Mouse (Mus musculus): ENCODE measurements around the gene Atp5f1.
"Not testable (repeated sequence)": the region's sequence is repeated elsewhere in the genome, so short reads cannot be mapped to it uniquely, and the experiment has no call there.

The Atp5f1 gene

DNA sequence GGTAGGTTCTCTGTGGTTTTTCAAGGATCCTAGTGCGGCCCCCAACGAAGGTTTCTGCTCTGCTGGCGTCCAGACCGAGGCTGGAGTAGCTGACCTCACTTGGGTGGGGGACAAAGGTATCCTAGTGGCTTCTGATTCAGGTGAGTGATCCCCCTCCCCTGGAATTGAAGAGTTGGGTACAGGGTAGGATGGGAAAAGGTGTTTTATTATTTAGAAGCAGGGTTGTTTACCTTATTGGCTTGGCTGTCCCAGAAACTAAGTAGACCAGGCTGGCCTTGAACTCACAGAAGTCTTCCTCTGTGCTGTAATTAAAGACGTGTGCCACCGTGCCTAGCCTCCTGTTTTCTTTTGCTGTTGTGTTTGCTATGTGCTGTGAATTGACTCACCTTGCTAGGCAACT, at the start of gene Atp5f1:
Atp5f1 (minus strand) TSS at position 101 of the 400 bp plus-strand sequence.
- no peak for DNase-seq (ENCODE audit: low read depth)

GRCm38 (mm10) chr3:106003360-106003759, 43.5 kb upstream of the Atp5f1 start:
- DNase-seq (ENCODE audit: low read depth): peak; percentile 65

GRCm38 (mm10) chr3:106001416-106002370, 41.8 kb upstream of the Atp5f1 start:
- DNase-seq (ENCODE audit: low read depth): peak; percentile 89

DNA sequence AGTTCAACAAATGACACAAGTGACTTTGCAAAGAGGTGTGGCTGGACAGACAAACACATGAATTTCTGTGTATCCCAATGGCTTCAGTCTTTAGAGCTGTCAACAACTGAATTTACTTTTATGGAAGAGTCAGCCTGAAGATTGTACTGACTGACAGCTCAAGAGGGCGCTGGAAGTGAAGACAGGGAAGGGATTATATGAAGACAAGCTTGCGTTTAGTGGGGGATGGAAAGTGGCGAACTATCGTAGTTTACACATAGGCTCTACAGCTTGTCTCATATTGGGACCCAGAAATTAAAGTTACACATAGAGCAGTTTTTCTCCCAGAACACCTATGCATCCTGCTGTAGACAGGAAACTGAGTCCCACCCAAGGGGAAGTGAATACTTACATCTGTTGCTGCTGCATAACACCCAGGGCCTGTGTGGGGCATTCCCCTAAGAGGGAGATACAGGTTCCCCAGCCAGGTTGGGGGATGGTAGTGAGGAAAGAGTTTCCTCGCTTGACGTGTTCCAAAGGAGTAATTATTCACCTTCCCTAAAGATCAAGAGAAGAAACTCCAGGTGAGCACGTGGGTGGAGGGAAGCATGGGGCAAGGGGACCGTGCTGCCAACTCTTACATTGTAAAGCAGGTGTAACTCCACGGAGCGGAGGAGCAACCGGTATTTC, 40.9 kb upstream of the Atp5f1 start:
- peak; percentile 70 for DNase-seq (ENCODE audit: low read depth)

DNA sequence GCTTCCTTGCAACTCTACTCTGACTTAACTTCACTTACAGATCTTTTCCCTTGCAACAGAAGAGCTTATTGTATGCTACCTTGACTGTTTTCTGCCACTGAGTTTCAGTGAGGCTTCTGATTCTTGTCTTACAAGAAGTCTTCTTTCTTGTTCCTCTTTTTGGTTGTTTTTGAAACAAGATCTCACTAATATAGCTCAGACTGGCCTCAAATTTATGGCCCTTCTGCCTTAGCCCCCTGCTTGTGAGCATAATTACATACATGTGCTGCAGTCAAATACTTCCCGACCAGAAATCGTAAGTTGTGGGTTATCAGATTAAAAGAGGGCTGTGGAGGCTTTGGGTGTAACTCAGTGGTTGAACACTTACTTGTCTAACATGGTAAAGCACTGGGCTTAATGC, 34.8 kb upstream of the Atp5f1 start:
- no peak for DNase-seq (ENCODE audit: low read depth)

DNA sequence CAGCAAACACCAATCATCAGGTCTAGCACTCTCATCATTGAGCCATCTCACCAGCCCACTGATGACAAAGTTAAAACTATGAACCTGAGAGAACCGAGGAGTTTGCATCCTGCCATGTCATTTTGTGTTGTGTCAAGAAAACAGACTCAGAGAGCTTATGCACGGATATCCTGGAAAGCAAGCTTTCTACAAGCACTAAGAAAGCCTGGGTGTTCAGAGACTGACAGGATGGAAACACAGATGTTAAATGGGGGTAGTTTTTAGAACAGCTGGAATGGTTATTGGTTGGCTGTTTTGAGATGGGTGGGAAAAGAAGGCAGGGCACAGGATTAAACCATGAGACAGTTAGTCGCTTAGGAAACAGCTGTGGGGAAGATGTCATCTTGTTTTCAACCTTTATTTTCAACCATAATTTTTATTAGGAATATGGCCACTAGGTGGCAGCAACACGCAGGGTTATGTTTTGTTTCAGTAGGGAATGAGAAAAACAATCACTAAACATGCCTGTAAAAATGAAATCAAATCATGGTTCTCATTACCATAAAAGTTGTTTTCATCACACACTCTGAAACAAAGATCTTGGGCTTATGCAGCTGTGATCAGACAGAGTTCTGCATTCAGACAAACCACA, 31.9 kb upstream of the Atp5f1 start:
- DNase-seq (ENCODE audit: low read depth): peak; percentile 83

- not testable (repeated sequence) for DNase-seq (ENCODE audit: low read depth)
These were observed 29.7 kb upstream of the Atp5f1 start for GRCm38 (mm10) chr3:105989611-105990010.

DNA sequence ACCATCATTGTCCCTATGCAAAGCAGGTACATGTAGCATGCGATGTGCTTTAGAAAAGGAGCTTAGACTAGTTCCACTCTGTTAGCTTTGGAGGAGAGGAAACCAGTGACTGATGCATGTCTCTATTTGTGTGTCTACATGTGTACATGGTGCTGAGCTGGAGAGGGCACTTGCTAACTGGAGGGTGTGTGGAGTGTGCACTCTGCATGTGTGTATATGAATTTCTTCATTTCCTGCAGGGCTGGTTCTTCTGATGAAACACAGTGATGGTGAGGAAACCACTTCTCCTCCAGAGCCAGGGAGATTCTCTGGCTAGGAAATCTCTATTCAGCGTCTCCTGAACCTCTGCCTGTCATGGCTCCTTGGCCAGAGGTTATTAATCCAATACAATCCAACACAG, 14.3 kb upstream of the Atp5f1 start:
- DNase-seq (ENCODE audit: low read depth): no peak

- DNase-seq (ENCODE audit: low read depth): no peak
These were observed 13.5 kb upstream of the Atp5f1 start, which contains the start of gene Ovgp1 for GRCm38 (mm10) chr3:105973411-105973810. Gene Ovgp1 (plus strand): TSS chr3:105973711.

DNA sequence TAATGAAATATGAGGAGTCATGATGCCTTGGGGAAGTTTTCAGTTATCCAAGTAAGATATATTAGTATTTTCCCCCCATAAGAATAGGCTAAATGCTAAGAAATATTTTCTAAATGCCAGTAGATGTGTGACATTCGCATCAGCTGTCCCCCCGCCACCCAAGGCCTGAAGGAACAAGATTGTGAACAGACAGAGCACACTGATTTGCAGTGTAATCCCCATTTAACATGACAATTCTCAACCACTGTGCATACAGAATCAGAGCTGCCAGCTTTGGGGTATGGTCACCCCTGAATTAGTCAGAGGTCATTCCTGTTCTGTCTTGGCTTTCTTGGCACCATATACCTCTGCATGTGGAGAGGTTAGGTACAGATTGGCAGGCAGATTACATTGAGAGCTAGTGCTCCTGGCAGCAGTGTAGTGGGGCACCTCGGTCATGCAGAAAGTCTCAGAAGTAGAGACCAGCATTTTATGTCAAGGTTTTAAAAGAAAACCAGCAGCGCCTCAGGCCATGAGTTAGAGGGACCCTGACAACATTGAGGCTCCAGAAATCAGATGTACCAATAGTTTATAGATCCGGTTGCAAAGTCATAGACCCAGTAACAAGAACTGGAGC, 12.0 kb upstream of the Atp5f1 start:
- no peak for DNase-seq (ENCODE audit: low read depth)

DNA sequence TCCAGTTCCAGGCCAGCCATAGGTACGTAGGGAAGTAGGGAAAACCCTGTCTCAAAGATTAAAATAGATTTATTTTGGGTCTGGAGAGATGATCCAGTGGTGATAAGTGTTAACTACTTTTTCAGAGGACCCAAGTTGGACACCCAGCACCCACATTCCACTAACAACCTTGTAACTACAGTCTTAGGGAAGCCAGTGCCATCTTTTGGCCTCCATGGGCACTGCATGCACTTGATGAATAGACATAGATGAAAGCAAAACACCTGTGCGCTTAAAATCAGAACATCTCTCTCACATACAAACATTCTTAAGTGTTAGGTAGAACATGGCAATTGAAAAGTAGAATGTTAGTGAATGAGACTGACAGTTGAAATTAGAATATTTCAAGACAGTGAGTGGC, 801 bp upstream of the Atp5f1 start:
- peak; percentile 49 for DNase-seq (ENCODE audit: low read depth)

- DNase-seq (ENCODE audit: low read depth): no peak
These were observed 314 bp downstream of the Atp5f1 start for GRCm38 (mm10) chr3:105959585-105959984.

DNA sequence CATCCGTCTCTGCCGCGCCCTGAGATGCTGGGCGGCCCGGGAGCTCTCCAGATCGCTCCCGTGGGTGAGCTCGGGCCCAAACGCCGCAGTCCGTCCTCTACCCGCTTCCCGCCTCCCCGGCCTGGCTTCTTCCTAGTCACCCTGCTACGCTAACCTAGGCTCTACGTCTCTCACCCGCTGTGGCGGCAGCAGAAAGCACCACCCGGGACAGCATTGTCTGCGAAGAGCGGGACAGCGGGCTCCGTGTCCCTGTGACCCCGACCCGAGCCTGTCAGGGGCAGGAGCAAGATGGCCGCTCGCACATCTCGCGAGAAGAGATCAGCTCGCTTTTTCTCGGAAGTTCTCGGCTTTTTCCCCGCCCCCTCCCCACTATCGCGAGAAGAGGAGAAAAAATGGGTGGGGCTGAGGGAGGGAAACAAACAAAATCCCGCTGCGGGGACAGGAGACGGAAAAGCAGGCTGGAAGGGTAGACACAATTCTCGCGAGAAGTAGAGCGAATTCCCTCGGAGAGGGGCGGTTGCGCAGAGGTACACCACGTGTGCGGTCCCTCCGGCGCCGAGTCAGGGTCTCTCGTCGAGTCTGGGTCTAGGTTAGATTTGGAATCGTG, 822 bp downstream of the Atp5f1 start, which contains the start of gene Wdr77:
Wdr77 (plus strand) TSS at position 396 of the 607 bp plus-strand sequence.
- peak; percentile 100 for DNase-seq (ENCODE audit: low read depth)

GRCm38 (mm10) chr3:105958204-105958603, 1.7 kb downstream of the Atp5f1 start:
- DNase-seq (ENCODE audit: low read depth): peak; percentile 42

GRCm38 (mm10) chr3:105957235-105957634, 2.7 kb downstream of the Atp5f1 start:
- peak; percentile 18 for DNase-seq (ENCODE audit: low read depth)

DNA sequence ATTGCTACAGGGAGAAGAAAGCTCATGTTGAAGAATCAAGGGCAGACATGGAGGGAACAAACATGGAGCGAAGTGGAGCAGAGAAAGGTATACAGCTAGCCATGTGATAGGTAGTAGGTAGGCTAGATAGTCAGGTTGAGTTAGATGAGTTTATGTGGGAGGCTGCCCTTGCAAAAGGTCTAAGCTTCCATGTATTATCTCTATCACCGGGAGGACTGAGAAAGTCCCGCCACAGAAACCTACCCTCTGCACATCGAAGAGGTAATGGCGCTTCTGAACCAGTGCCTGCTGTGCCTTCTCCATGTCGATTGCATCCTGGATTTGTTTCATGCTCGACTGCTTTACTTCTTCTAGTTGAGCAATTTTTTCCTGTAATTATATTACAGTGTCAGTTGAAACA, 8.6 kb downstream of the Atp5f1 start:
- no peak for DNase-seq (ENCODE audit: low read depth)

- no peak for DNase-seq (ENCODE audit: low read depth)
These were observed 23.8 kb downstream of the Atp5f1 start for GRCm38 (mm10) chr3:105936111-105936510.

DNA sequence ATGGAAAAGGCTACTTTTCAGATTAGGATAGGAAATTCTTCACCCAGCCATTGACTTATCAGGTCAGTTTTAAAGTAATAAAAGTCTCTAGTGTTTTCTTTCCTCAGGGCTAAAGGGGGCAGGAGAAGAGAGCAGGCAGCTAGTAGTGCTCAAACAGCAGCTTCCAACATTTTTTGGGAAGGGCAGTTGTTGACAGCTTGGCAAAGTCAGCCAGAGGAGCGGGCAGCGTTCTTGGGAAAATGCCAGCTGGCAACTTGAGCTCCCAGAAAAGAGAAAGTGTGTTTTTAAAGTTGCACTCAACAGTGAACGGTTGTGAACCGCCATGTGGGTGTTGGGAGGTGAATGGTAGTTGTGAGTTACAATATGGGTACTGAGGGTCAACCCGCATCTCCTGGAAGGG, 24.9 kb downstream of the Atp5f1 start:
- no peak for DNase-seq (ENCODE audit: low read depth)

DNA sequence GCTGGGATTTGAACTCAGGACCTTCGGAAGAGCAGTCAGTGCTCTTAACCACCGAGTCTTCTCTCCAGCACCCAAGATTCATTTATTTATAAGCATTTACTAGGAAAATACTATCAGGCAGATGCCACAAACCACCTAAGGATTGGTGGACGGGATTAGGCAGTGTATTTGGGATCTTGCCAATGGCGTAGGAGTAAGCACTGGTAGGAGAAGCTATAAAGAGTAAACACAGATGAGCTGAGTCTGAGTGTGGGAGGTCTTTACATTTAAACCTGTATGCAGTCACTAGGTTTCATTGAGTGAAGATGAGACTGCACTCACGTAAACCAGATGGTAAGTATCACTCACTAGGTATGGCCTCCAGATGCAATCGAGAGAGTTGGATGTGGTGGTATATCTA, 26.0 kb downstream of the Atp5f1 start:
- no peak for DNase-seq (ENCODE audit: low read depth)

GRCm38 (mm10) chr3:105932240-105933071, 27.4 kb downstream of the Atp5f1 start, which contains the start of gene I830077J02Rik:
Gene I830077J02Rik (minus strand): TSS chr3:105932664.
- no peak for DNase-seq (ENCODE audit: low read depth)

DNA sequence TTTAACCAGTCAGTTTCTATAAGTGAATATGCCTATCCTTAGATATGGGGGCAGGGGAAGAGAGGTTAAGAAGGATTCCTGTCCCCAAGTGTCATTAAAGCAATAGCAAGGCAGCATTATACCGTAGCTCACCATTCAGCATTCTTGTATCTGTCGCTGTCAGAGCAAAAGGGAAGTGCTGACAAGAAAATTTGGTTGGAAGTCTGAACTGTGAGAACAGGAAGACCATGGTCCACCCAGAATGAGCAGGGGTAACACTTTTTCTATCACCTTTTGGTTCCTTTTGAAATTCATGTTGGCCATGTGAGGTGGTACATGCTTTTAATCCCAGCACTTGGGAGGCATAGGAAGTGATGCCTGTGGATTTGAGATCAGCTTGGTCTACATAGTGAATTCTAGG, 28.8 kb downstream of the Atp5f1 start:
- DNase-seq (ENCODE audit: low read depth): no peak
